Comparison of ENCODE assay signal across 16 mouse cellular contexts in genomic region chr3:85264963-85265362, GRCm38 (mm10).
"Had no signal": no experiment of that assay in that cellular context is flagged by ENCODE, and none has a peak within 500 bp of the region (broad histone marks: within the 10 kb centered on the region; RNA-seq: fewer than 3 reads in every experiment).

No protein-coding gene starts in this region.

- DNase-seq: kidney, adult 18-20 months; kidney, postnatal 10 days; kidney, postnatal 4 days; liver; lung, adult 2 months; lung, postnatal 10 days; lung, postnatal 4 days; midbrain, embryonic 14.5 days; right cerebral cortex, postnatal 25 days; thymus, postnatal 4 days had no signal

- H3K4me2 ChIP-seq: intestine, embryonic 15.5 days; limb, embryonic 12.5 days; neural tube, embryonic 15.5 days had no signal

- H3K9ac ChIP-seq: intestine, embryonic 15.5 days; limb, embryonic 12.5 days; liver, embryonic 14.5 days; neural tube, embryonic 15.5 days had no signal

- H3K4me3 ChIP-seq: intestine, embryonic 15.5 days; limb, embryonic 12.5 days; midbrain, embryonic 10.5 days; myocyte; neural tube, embryonic 15.5 days had no signal

- H3K9me3 ChIP-seq: intestine, embryonic 15.5 days; limb, embryonic 12.5 days; midbrain, embryonic 10.5 days; neural tube, embryonic 15.5 days had no signal

- H3K27me3 ChIP-seq: intestine, embryonic 15.5 days; limb, embryonic 12.5 days; neural tube, embryonic 15.5 days had no signal

- H3K27ac ChIP-seq: intestine, embryonic 15.5 days; limb, embryonic 12.5 days; liver, embryonic 14.5 days; midbrain, embryonic 10.5 days; neural tube, embryonic 15.5 days had no signal

- ATAC-seq: intestine, embryonic 15.5 days had no signal

- H3K4me1 ChIP-seq: intestine, embryonic 15.5 days; limb, embryonic 12.5 days; midbrain, embryonic 10.5 days; neural tube, embryonic 15.5 days had no signal

- H3K36me3 ChIP-seq: intestine, embryonic 15.5 days; limb, embryonic 12.5 days; midbrain, embryonic 10.5 days; neural tube, embryonic 15.5 days had no signal
